Mouse (Mus musculus) kidney, postnatal 0 days (tissue): ENCODE results near the gene Ntrk2. TPM values are rescaled to one million over a fixed set of nuclear protein-coding genes. Genes with fewer than 3 reads are reported as not detected.

Experiments used
- ATAC-seq: fragments of 200-750 bp; cut with Nextera tagmentation; replicated peaks from 2 replicates; pipeline ENCODE4 v1.8.0; 2017; ENCODE audit warnings: low read depth, moderate number of reproducible peaks, moderate TSS enrichment, moderate library complexity; ENCODE audit not compliant: low FRiP score
- DNase-seq: peaks from one replicate; pipeline ENCODE4 v3.0.0-alpha.2; 2016; ENCODE audit warnings: low spot score
- H3K27ac ChIP-seq: fragments of 300-500 bp; sonication (generic); 2 replicates; pipeline ENCODE4 v1.5.1; 2014; ENCODE audit warnings: mild to moderate bottlenecking
- H3K27me3 ChIP-seq: fragments of 300-500 bp; sonication (generic); 2 replicates; pipeline ENCODE4 v1.6.1; 2014; ENCODE audit warnings: low read length, mixed read lengths; ENCODE audit not compliant: insufficient read depth
- H3K36me3 ChIP-seq: fragments of 300-500 bp; sonication (generic); 2 replicates; pipeline ENCODE4 v1.6.1; 2014; ENCODE audit warnings: low read length, mixed read lengths; ENCODE audit not compliant: insufficient read depth
- H3K4me1 ChIP-seq: fragments of 300-500 bp; sonication (generic); replicated peaks from 2 replicates; pipeline ENCODE4 v1.6.1; 2014; ENCODE audit warnings: antibody characterized with exemption, low read length, mixed read lengths; ENCODE audit not compliant: insufficient read depth
- H3K4me2 ChIP-seq: fragments of 300-500 bp; sonication (generic); 2 replicates; pipeline ENCODE4 v1.6.1; 2014; ENCODE audit warnings: mild to moderate bottlenecking, low read length, moderate library complexity, mixed read lengths
- H3K4me3 ChIP-seq: fragments of 300-500 bp; sonication (generic); replicated peaks from 2 replicates; pipeline ENCODE4 v1.5.1; 2014; ENCODE audit warnings: low read depth, low read length
- H3K9ac ChIP-seq: fragments of 300-500 bp; sonication (generic); 2 replicates; pipeline ENCODE4 v1.6.1; 2014; ENCODE audit warnings: low read depth, low read length
- H3K9me3 ChIP-seq: fragments of 300-500 bp; sonication (generic); replicated peaks from 2 replicates; pipeline ENCODE4 v1.6.1; 2016; ENCODE audit warnings: low read length, inconsistent platforms, mixed read lengths
- CTCF ChIP-seq: IDR thresholded peaks from 2 replicates; pipeline ENCODE4 v1.5.1; 2016; ENCODE audit warnings: antibody characterized with exemption, low read depth, mild to moderate bottlenecking, moderate library complexity
- WGBS: fragments of 180-500 bp; shearing (Covaris S2); extraction: QIAGEN DNeasy Blood & Tissue Kit; methylation state at CpG from one replicate; pipeline ENCODE4 v1.1.7; 2014; 5-methylcytosine and 5-hydroxymethylcytosine counted together
- polyA plus RNA-seq: library from polyadenylated mRNA; unstranded; fragments of >200 nt; fragmentation: Nextera tagmentation; extraction: Ambion mirVana; gene quantifications from 2 replicates; pipeline ENCODE4 v1.2.1, GENCODE M21; 2015

The Ntrk2 gene
- polyA plus RNA-seq, 1 experiment from 2014 or later: 6.0 TPM

DNA sequence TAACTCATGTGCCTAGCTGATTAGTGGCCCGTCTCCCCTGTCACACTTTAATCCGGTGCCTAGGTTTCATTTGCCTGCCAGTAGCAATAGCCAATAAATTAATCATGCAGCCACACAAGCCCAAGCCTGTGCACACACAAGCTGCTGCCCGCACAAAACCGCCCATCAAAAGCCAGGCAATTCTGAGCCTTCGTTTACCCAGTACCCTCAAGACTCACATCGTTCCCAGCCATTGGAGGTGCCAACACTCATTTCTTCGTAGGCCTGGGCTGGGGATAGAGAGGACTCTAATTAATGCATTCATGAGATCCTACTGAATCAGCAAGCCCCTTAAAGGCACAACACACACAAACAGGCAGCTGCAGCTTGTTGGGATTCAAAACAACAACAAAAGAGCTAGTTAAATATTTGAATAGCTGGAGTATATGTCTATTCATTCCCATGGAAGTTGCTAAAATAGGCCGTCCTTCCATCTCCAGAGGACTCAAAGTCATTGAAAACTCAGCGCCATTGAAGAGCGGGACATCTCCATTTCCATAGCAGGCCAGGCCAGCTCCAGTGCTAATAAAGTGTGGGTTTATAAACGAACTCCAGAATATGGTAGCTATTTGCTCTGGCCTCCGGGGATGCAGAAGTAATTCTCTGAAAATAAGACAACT, 158.5 kb downstream of the Ntrk2 start:
- Histone ChIP-seq H3K27me3 (no peaks in the 10 kb centered on the region), H3K4me1 (no peaks in the 10 kb centered on the region), H3K4me3 (no peak overlapping the region), H3K36me3 (no peaks in the 10 kb centered on the region), H3K9me3 (no peaks in the 10 kb centered on the region), H3K9ac (no peak overlapping the region), H3K4me2 (no peak overlapping the region), H3K27ac (no peak overlapping the region)
- DNase-seq (no peak), ATAC-seq (no peak)
- TF ChIP-seq CTCF: no peak
- 62% methylated on average over 12 of the region's 12 CpGs for WGBS

DNA sequence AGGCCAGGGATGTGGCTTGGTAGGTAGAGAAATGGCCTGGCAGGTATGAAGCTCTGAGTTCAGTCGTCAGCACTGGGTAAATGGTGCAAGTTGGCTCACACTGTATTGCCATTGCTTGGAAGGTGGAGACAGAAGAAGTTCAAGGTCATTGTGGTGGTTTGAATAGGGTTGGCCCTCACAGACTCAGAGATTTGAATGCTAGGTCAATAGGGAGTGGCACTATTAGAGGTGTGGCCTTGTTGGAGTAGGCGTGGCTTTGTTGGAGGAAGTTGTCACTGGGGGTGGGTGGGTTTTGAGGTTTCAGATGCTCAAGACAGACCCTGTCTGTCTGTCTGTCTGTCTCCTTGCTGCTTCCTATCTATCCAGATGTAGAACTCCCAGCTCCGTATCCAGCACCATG, 159.5 kb downstream of the Ntrk2 start:
- Histone ChIP-seq H3K4me3 (no peak overlapping the region), H3K27ac (no peak overlapping the region), H3K9ac (no peak overlapping the region), H3K4me2 (no peak overlapping the region), H3K27me3 (no peaks in the 10 kb centered on the region), H3K9me3 (no peaks in the 10 kb centered on the region), H3K4me1 (no peaks in the 10 kb centered on the region), H3K36me3 (no peaks in the 10 kb centered on the region)
- 97% methylated on average over 3 of the region's 3 CpGs for WGBS
- no peak for TF ChIP-seq CTCF
- DNase-seq (no peak), ATAC-seq (no peak)

GRCm38 (mm10) chr13:58966466-58966865, 160.1 kb downstream of the Ntrk2 start:
- H3K27ac ChIP-seq: no peak overlapping the region
- DNase-seq (no peak), ATAC-seq (no peak)
- H3K9ac ChIP-seq: no peak overlapping the region
- TF ChIP-seq CTCF: no peak
- H3K4me3 ChIP-seq: no peak overlapping the region
- no peaks in the 10 kb centered on the region for H3K36me3 ChIP-seq
- no peaks in the 10 kb centered on the region for H3K9me3 ChIP-seq
- 75% methylated on average over 3 of the region's 3 CpGs for WGBS
- no peaks in the 10 kb centered on the region for H3K27me3 ChIP-seq
- H3K4me1 ChIP-seq: no peaks in the 10 kb centered on the region
- no peak overlapping the region for H3K4me2 ChIP-seq

DNA sequence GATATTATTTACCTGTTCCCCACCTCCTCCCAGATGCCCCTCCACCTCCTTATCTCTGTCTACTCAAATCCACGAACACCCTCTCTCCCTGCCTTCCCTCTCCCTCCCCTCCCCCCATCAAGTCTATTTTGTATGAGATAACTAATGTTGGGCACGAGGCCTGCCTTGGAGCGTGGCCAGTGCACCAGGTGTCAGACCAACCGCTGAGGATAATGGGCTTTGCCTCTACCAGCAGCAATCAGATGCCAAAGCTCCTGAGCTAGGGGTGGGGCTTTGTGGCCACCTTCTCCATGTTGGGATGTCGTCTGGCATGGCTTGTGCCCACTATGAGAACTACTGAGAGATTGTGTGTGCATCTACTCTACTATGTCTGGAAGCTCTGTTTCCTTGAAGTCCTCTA, 161.8 kb downstream of the Ntrk2 start:
- Histone ChIP-seq H3K9ac (no peak overlapping the region), H3K36me3 (no peaks in the 10 kb centered on the region), H3K27ac (no peak overlapping the region), H3K9me3 (no peaks in the 10 kb centered on the region), H3K4me1 (no peaks in the 10 kb centered on the region), H3K4me2 (no peak overlapping the region), H3K27me3 (no peaks in the 10 kb centered on the region), H3K4me3 (no peak overlapping the region)
- no peak for TF ChIP-seq CTCF
- no peak for ATAC-seq
- WGBS: 64% methylated on average over 5 of the region's 5 CpGs
- DNase-seq: no peak

DNA sequence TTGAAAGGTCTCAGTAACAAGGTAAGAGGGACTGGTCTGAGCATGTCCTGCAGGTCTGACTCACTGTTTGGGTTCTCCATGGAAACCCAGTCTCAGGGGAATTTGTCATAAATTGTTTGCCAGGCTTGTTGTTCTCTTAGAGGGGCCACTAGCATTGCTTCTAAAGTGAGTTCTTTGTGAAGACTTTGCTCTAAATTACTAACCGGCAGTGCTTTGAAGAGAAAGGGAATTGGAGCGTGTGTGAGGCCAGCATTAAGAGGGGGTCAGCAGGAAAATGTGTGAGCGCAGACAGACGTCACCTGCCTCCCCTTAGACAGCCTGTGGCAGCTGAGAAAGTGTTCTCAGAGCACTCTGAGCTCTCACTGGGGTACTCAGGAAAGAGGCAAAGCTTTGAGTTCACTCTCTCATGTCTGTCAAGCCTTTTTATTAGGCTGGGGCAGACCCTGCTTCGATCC, 165.1 kb downstream of the Ntrk2 start:
- no peak overlapping the region for H3K4me3 ChIP-seq
- H3K36me3 ChIP-seq: no peaks in the 10 kb centered on the region
- DNase-seq (no peak), ATAC-seq (no peak)
- peaks cover 5% of the 10 kb centered on the region; the same call in 1 of the 2 replicates for H3K4me1 ChIP-seq
- no peak overlapping the region for H3K4me2 ChIP-seq
- no peaks in the 10 kb centered on the region for H3K27me3 ChIP-seq
- H3K9me3 ChIP-seq: no peaks in the 10 kb centered on the region
- no peak overlapping the region for H3K9ac ChIP-seq
- WGBS: 19% methylated on average over 5 of the region's 5 CpGs
- TF ChIP-seq CTCF: no peak
- H3K27ac ChIP-seq: no peak overlapping the region

- DNase-seq (no peak), ATAC-seq (no peak)
- no peaks in the 10 kb centered on the region for H3K27me3 ChIP-seq
- no peaks in the 10 kb centered on the region for H3K36me3 ChIP-seq
- WGBS: 49% methylated on average over 5 of the region's 5 CpGs
- no peak for TF ChIP-seq CTCF
- no peak overlapping the region for H3K4me3 ChIP-seq
- no peaks in the 10 kb centered on the region for H3K9me3 ChIP-seq
- H3K27ac ChIP-seq: no peak overlapping the region
- peaks cover 5% of the 10 kb centered on the region; the same call in 1 of the 2 replicates for H3K4me1 ChIP-seq
- H3K9ac ChIP-seq: no peak overlapping the region
- no peak overlapping the region for H3K4me2 ChIP-seq
These were observed 166.1 kb downstream of the Ntrk2 start for GRCm38 (mm10) chr13:58972511-58972910.

DNA sequence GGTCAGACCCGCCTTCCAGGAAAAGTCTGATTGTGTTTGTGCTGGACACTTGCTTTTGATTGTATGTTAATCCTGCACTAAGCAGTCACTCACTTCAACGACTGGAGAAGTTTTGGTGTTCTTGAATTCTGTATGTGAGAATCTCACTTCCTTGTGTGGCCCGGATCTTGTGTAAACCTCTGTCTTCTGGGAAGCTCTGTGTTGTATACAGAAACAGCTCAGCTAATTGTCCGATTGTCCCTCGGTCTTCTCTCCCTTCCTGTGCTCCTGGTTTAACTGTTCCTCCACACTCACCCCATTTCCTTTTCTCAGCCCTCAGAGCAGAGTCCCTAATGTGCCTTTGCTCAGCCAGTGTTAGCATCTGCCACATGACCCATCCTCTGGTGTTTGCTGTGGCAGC, 190.1 kb downstream of the Ntrk2 start:
- Histone ChIP-seq H3K9me3 (no peaks in the 10 kb centered on the region), H3K4me3 (no peak overlapping the region), H3K27me3 (no peaks in the 10 kb centered on the region), H3K4me1 (no peaks in the 10 kb centered on the region), H3K36me3 (no peaks in the 10 kb centered on the region), H3K4me2 (no peak overlapping the region), H3K9ac (no peak overlapping the region), H3K27ac (no peak overlapping the region)
- ATAC-seq: no peak
- no peak for TF ChIP-seq CTCF
- 73% methylated on average over 5 of the region's 5 CpGs for WGBS
- DNase-seq: no peak
